Mouse (Mus musculus) MEL (cell line): ENCODE measurements around the gene Mrvi1.

ENCODE experiments used
- CTCF ChIP-seq, 3 experiments: IDR thresholded peaks in 2 of 3; conservative IDR thresholded peaks in 1 of 3; 2 replicates each; pipeline ENCODE4 v1.5.1; 2011 to 2012; ENCODE audit warnings: low read length in 3 of 3, low read depth in 2 of 3, mild to moderate bottlenecking in 2 of 3, improper control_type of control experiment in 1 of 3, inconsistent platforms in 1 of 3, mixed read lengths in 1 of 3, moderate library complexity in 1 of 3; ENCODE audit not compliant: control insufficient read depth in 1 of 3, insufficient read depth in 1 of 3, poor library complexity in 1 of 3, severe bottlenecking in 1 of 3
- EP300 ChIP-seq, 2 experiments: IDR thresholded peaks; 2 replicates each; pipeline ENCODE4 v1.6.1; 2011; ENCODE audit warnings: improper control_type of control experiment in 2 of 2, low read length in 2 of 2, low read depth in 1 of 2, mild to moderate bottlenecking in 1 of 2
- MXI1 ChIP-seq: IDR thresholded peaks from 2 replicates; pipeline ENCODE4 v1.6.1; 2011; ENCODE audit warnings: mild to moderate bottlenecking, low read depth, low read length, improper control_type of control experiment
- POLR2AphosphoS2 ChIP-seq: IDR thresholded peaks from 2 replicates; pipeline ENCODE4 v1.6.1; 2011; ENCODE audit warnings: low read length, improper control_type of control experiment
- USF2 ChIP-seq, 2 experiments: IDR thresholded peaks; 2 replicates each; pipeline ENCODE4 v1.6.1; 2011 to 2012; ENCODE audit warnings: improper control_type of control experiment in 2 of 2, low read length in 2 of 2, borderline replicate concordance in 1 of 2, inconsistent platforms in 1 of 2, low read depth in 1 of 2, mild to moderate bottlenecking in 1 of 2; ENCODE audit not compliant: insufficient read depth in 1 of 2
- ZC3H11A ChIP-seq: IDR thresholded peaks from 2 replicates; pipeline ENCODE4 v1.6.1; 2012; ENCODE audit warnings: low read depth, mild to moderate bottlenecking, inconsistent platforms, low read length, improper control_type of control experiment
- ZKSCAN1 ChIP-seq: IDR thresholded peaks from 2 replicates; pipeline ENCODE4 v1.6.1; 2012; ENCODE audit warnings: low read depth, mild to moderate bottlenecking, inconsistent platforms, low read length, improper control_type of control experiment, moderate library complexity

DNA sequence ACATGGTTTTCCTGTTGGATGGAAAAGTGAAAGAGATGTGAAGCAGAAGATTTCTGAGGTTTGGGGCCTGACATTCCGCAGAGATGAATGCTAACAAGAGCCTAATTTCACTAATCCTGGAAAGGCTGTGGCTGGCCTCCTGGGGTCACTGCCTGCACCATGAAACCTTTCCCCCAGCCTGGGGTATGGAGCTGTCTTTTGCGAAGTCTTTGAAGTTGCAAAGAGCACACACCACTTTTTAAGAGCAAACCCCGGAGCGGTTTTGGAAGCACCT is 8.9 kb upstream of the Mrvi1 start:
- TF ChIP-seq USF2 (IDR thresholded peaks at IDR 0.05; ENCODE audit: borderline replicate concordance in 1 of 2, insufficient read depth in 1 of 2, low read depth in 1 of 2, low read length in 2 of 2), result no peak
- no peak for TF ChIP-seq POLR2AphosphoS2
- no peak for TF ChIP-seq MXI1
- no peak for TF ChIP-seq ZKSCAN1
- TF ChIP-seq EP300 (IDR thresholded peaks at IDR 0.05; ENCODE audit: low read depth in 1 of 2, low read length in 2 of 2), result no peak
- no peak for TF ChIP-seq CTCF (IDR thresholded peaks at IDR 0.05 in 2 of 3, conservative IDR thresholded peaks at IDR 0.05 in 1 of 3; ENCODE audit: control insufficient read depth in 1 of 3, insufficient read depth in 1 of 3, low read depth in 2 of 3, low read length in 3 of 3, poor library complexity in 1 of 3, severe bottlenecking in 1 of 3)
- no peak for TF ChIP-seq ZC3H11A
